Mouse (Mus musculus): Measurements from ENCODE around the gene Slc35c2. TPM values are rescaled to one million over a fixed set of nuclear protein-coding genes. Genes with fewer than 3 reads are reported as not detected.

Slc35c2 gene
- polyA plus RNA-seq, 1 experiment from 2014 or later: 73.4 TPM

- Histone ChIP-seq H3K27ac (ENCODE audit: low read depth, low read length) (no peak overlapping the region), H3K27me3 (replicated peaks; ENCODE audit: control insufficient read depth, insufficient read depth, low read length) (no peaks in the 10 kb centered on the region), H3K4me3 (ENCODE audit: low read length) (no peak overlapping the region), H3K4me2 (ENCODE audit: low read length) (no peak overlapping the region), H3K9ac (ENCODE audit: low read depth, low read length) (peak overlapping the region; percentile 15; the same call in 1 of the 2 replicates), H3K4me1 (ENCODE audit: control insufficient read depth, insufficient read depth, low read depth, low read length) (peaks cover 38% of the 10 kb centered on the region), H3K9me3 (ENCODE audit: control insufficient read depth, low read length) (no peaks in the 10 kb centered on the region), H3K36me3 (ENCODE audit: control insufficient read depth, insufficient read depth, low read length) (peaks cover 13% of the 10 kb centered on the region)
- 86% methylated on average over 8 of the region's 8 CpGs for WGBS
- no peak for ATAC-seq
Observed at GRCm38 (mm10) chr2:165285621-165286020, 2.0 kb downstream of the Slc35c2 start.

GRCm38 (mm10) chr2:165285034-165285433 lies 2.6 kb downstream of the Slc35c2 start:
- no peak overlapping the region for H3K9ac ChIP-seq (ENCODE audit: low read depth, low read length)
- peaks cover 11% of the 10 kb centered on the region for H3K36me3 ChIP-seq (ENCODE audit: control insufficient read depth, insufficient read depth, low read length)
- H3K27ac ChIP-seq (ENCODE audit: low read depth, low read length): no peak overlapping the region
- H3K27me3 ChIP-seq (replicated peaks; ENCODE audit: control insufficient read depth, insufficient read depth, low read length): no peaks in the 10 kb centered on the region
- 87% methylated on average over 3 of the region's 3 CpGs for WGBS
- H3K4me2 ChIP-seq (ENCODE audit: low read length): no peak overlapping the region
- H3K9me3 ChIP-seq (ENCODE audit: control insufficient read depth, low read length): no peaks in the 10 kb centered on the region
- ATAC-seq: no peak
- H3K4me1 ChIP-seq (ENCODE audit: control insufficient read depth, insufficient read depth, low read depth, low read length): peaks cover 38% of the 10 kb centered on the region
- H3K4me3 ChIP-seq (ENCODE audit: low read length): no peak overlapping the region

GRCm38 (mm10) chr2:165284377-165284776 lies 3.3 kb downstream of the Slc35c2 start:
- Histone ChIP-seq H3K36me3 (ENCODE audit: control insufficient read depth, insufficient read depth, low read length) (peaks cover 6% of the 10 kb centered on the region; the same call in 1 of the 2 replicates), H3K4me1 (ENCODE audit: control insufficient read depth, insufficient read depth, low read depth, low read length) (peaks cover 31% of the 10 kb centered on the region), H3K9me3 (ENCODE audit: control insufficient read depth, low read length) (no peaks in the 10 kb centered on the region), H3K27ac (ENCODE audit: low read depth, low read length) (no peak overlapping the region), H3K9ac (ENCODE audit: low read depth, low read length) (no peak overlapping the region), H3K4me3 (ENCODE audit: low read length) (no peak overlapping the region), H3K27me3 (replicated peaks; ENCODE audit: control insufficient read depth, insufficient read depth, low read length) (no peaks in the 10 kb centered on the region), H3K4me2 (ENCODE audit: low read length) (no peak overlapping the region)
- no peak for ATAC-seq
- WGBS: 82% methylated on average over 7 of the region's 7 CpGs

GRCm38 (mm10) chr2:165283644-165284043 lies 4.0 kb downstream of the Slc35c2 start:
- H3K27ac ChIP-seq (ENCODE audit: low read depth, low read length): no peak overlapping the region
- H3K27me3 ChIP-seq (replicated peaks; ENCODE audit: control insufficient read depth, insufficient read depth, low read length): no peaks in the 10 kb centered on the region
- no peaks in the 10 kb centered on the region for H3K9me3 ChIP-seq (ENCODE audit: control insufficient read depth, low read length)
- ATAC-seq: no peak
- no peak overlapping the region for H3K4me3 ChIP-seq (ENCODE audit: low read length)
- H3K36me3 ChIP-seq (ENCODE audit: control insufficient read depth, insufficient read depth, low read length): peaks cover 6% of the 10 kb centered on the region; the same call in 1 of the 2 replicates
- H3K4me1 ChIP-seq (ENCODE audit: control insufficient read depth, insufficient read depth, low read depth, low read length): peaks cover 26% of the 10 kb centered on the region
- WGBS: 91% methylated on average over 3 of the region's 3 CpGs
- no peak overlapping the region for H3K4me2 ChIP-seq (ENCODE audit: low read length)
- H3K9ac ChIP-seq (ENCODE audit: low read depth, low read length): no peak overlapping the region

- ATAC-seq: peak; percentile 41; the same call in 1 of the 2 replicates
- Histone ChIP-seq H3K9me3 (ENCODE audit: control insufficient read depth, low read length) (no peaks in the 10 kb centered on the region), H3K4me2 (ENCODE audit: low read length) (no peak overlapping the region), H3K27ac (ENCODE audit: low read depth, low read length) (peak overlapping the region; percentile 21; the same call in 1 of the 2 replicates), H3K27me3 (replicated peaks; ENCODE audit: control insufficient read depth, insufficient read depth, low read length) (no peaks in the 10 kb centered on the region), H3K4me1 (ENCODE audit: control insufficient read depth, insufficient read depth, low read depth, low read length) (peaks cover 14% of the 10 kb centered on the region), H3K4me3 (ENCODE audit: low read length) (no peak overlapping the region), H3K36me3 (ENCODE audit: control insufficient read depth, insufficient read depth, low read length) (peaks cover 10% of the 10 kb centered on the region), H3K9ac (ENCODE audit: low read depth, low read length) (no peak overlapping the region)
- 37% methylated on average over 5 of the region's 6 CpGs for WGBS
Observed at GRCm38 (mm10) chr2:165281779-165282311, 5.8 kb downstream of the Slc35c2 start.

GRCm38 (mm10) chr2:165279351-165279750 lies 8.3 kb downstream of the Slc35c2 start:
- H3K27ac ChIP-seq (ENCODE audit: low read depth, low read length): no peak overlapping the region
- no peaks in the 10 kb centered on the region for H3K9me3 ChIP-seq (ENCODE audit: control insufficient read depth, low read length)
- peaks cover 18% of the 10 kb centered on the region for H3K4me1 ChIP-seq (ENCODE audit: control insufficient read depth, insufficient read depth, low read depth, low read length)
- no peak for ATAC-seq
- H3K4me2 ChIP-seq (ENCODE audit: low read length): no peak overlapping the region
- H3K36me3 ChIP-seq (ENCODE audit: control insufficient read depth, insufficient read depth, low read length): peaks cover 10% of the 10 kb centered on the region
- no peaks in the 10 kb centered on the region for H3K27me3 ChIP-seq (replicated peaks; ENCODE audit: control insufficient read depth, insufficient read depth, low read length)
- 50% methylated on average over 10 of the region's 10 CpGs for WGBS
- no peak overlapping the region for H3K9ac ChIP-seq (ENCODE audit: low read depth, low read length)
- H3K4me3 ChIP-seq (ENCODE audit: low read length): no peak overlapping the region

GRCm38 (mm10) chr2:165277188-165277740 lies 10.4 kb downstream of the Slc35c2 start:
- no peak overlapping the region for H3K9ac ChIP-seq (ENCODE audit: low read depth, low read length)
- ATAC-seq: no peak
- peaks cover 10% of the 10 kb centered on the region for H3K36me3 ChIP-seq (ENCODE audit: control insufficient read depth, insufficient read depth, low read length)
- no peak overlapping the region for H3K4me2 ChIP-seq (ENCODE audit: low read length)
- 81% methylated on average over 5 of the region's 5 CpGs for WGBS
- H3K9me3 ChIP-seq (ENCODE audit: control insufficient read depth, low read length): no peaks in the 10 kb centered on the region
- no peak overlapping the region for H3K27ac ChIP-seq (ENCODE audit: low read depth, low read length)
- H3K4me1 ChIP-seq (ENCODE audit: control insufficient read depth, insufficient read depth, low read depth, low read length): peaks cover 22% of the 10 kb centered on the region
- H3K4me3 ChIP-seq (ENCODE audit: low read length): no peak overlapping the region
- no peaks in the 10 kb centered on the region for H3K27me3 ChIP-seq (replicated peaks; ENCODE audit: control insufficient read depth, insufficient read depth, low read length)

- Histone ChIP-seq H3K4me3 (ENCODE audit: low read length) (no peak overlapping the region), H3K9me3 (ENCODE audit: control insufficient read depth, low read length) (no peaks in the 10 kb centered on the region), H3K4me1 (ENCODE audit: control insufficient read depth, insufficient read depth, low read depth, low read length) (peaks cover 19% of the 10 kb centered on the region), H3K27ac (ENCODE audit: low read depth, low read length) (peak overlapping the region; percentile 40; the same call in 1 of the 2 replicates), H3K36me3 (ENCODE audit: control insufficient read depth, insufficient read depth, low read length) (peaks cover 7% of the 10 kb centered on the region), H3K9ac (ENCODE audit: low read depth, low read length) (no peak overlapping the region), H3K27me3 (replicated peaks; ENCODE audit: control insufficient read depth, insufficient read depth, low read length) (no peaks in the 10 kb centered on the region), H3K4me2 (ENCODE audit: low read length) (no peak overlapping the region)
- ATAC-seq: peak; percentile 60
- 10% methylated on average over 8 of the region's 8 CpGs for WGBS
Observed at GRCm38 (mm10) chr2:165275824-165276223, 11.8 kb downstream of the Slc35c2 start.

GRCm38 (mm10) chr2:165275124-165275640 lies 12.5 kb downstream of the Slc35c2 start:
- WGBS: 21% methylated on average over 7 of the region's 8 CpGs
- Histone ChIP-seq H3K4me3 (ENCODE audit: low read length) (no peak overlapping the region), H3K27me3 (replicated peaks; ENCODE audit: control insufficient read depth, insufficient read depth, low read length) (no peaks in the 10 kb centered on the region), H3K4me2 (ENCODE audit: low read length) (no peak overlapping the region), H3K9me3 (ENCODE audit: control insufficient read depth, low read length) (no peaks in the 10 kb centered on the region), H3K36me3 (ENCODE audit: control insufficient read depth, insufficient read depth, low read length) (peaks cover 4% of the 10 kb centered on the region), H3K9ac (ENCODE audit: low read depth, low read length) (peak overlapping the region; percentile 45; the same call in 1 of the 2 replicates), H3K27ac (ENCODE audit: low read depth, low read length) (peak overlapping the region; percentile 74), H3K4me1 (ENCODE audit: control insufficient read depth, insufficient read depth, low read depth, low read length) (peaks cover 19% of the 10 kb centered on the region)
- peak; percentile 75 for ATAC-seq
